Mouse (Mus musculus) spleen, adult 2 months (tissue): ENCODE data around the gene Kif20b.

Experiments
- CTCF ChIP-seq: fragments of 200-500 bp; IDR thresholded peaks from 2 replicates; pipeline ENCODE4 v1.5.1; 2011; ENCODE audit warnings: mild to moderate bottlenecking, inconsistent platforms; ENCODE audit not compliant: insufficient read depth, insufficient read length, insufficient replicate concordance; ENCODE audit errors: extremely low read depth
- POLR2A ChIP-seq: fragments of 200-500 bp; IDR thresholded peaks from 2 replicates; pipeline ENCODE4 v1.6.1; 2011; ENCODE audit warnings: low read depth, low read length, inconsistent platforms

- TF ChIP-seq CTCF (no peak), POLR2A (no peak)
Measured at GRCm38 (mm10) chr19:34953842-34954541, 31.8 kb downstream of the Kif20b start.
